Mouse (Mus musculus): ENCODE data around the gene Scml2.
"Not testable (repeated sequence)": the region's sequence is repeated elsewhere in the genome, so short reads cannot be mapped to it uniquely, and the experiment has no call there.

DNA sequence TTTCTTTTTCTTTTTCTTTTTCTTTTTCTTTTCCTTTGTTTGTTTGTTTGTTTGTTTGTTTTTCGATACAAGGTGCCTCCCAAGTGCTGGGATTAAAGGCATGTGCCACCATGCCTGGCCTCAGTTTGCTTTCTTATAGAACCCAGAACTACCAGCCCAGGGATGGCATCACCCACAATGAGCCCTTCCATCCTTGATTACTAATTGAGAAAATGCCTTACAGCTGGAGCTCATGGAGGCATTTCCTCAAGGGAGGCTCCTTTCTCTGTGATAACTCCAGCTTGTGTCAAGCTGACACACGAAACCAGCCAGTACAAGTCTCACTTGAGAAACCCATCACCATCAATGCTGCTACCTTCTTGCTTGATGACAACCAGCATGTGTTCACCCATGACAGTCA is 170.2 kb downstream of the Scml2 start, which contains the start of gene Gm15262:
- TF ChIP-seq TAL1, GATA1 (IDR thresholded peaks at IDR 0.05; ENCODE audit: low read length): not testable (repeated sequence)

All from erythroblast, embryonic 14.5 days (primary cell).